Mouse (Mus musculus): ENCODE data around the gene Hap1.
"Not testable (repeated sequence)": the region's sequence is repeated elsewhere in the genome, so short reads cannot be mapped to it uniquely, and the experiment has no call there.

The Hap1 gene

GRCm38 (mm10) chr11:100389931-100390445 is 34.1 kb upstream of the Hap1 start:
- peak; percentile 69 to 90 for DNase-seq

- peak; percentile 90 to 91 for DNase-seq
These were observed 32.7 kb upstream of the Hap1 start for GRCm38 (mm10) chr11:100388588-100388987.

- DNase-seq, result peak; percentile 74 to 87
These were observed 31.9 kb upstream of the Hap1 start for GRCm38 (mm10) chr11:100387589-100388375.

- DNase-seq, result no peak
These were observed 31.2 kb upstream of the Hap1 start for GRCm38 (mm10) chr11:100387111-100387510.

GRCm38 (mm10) chr11:100386586-100386985 is 30.7 kb upstream of the Hap1 start:
- DNase-seq, result peak; percentile 68 to 91

- DNase-seq, result no peak
These were observed 29.1 kb upstream of the Hap1 start for GRCm38 (mm10) chr11:100385016-100385415.

GRCm38 (mm10) chr11:100382682-100383081 is 26.8 kb upstream of the Hap1 start:
- no peak for DNase-seq

- no peak for DNase-seq
These were observed 23.4 kb upstream of the Hap1 start for GRCm38 (mm10) chr11:100379311-100379710.

GRCm38 (mm10) chr11:100378446-100378845 is 22.5 kb upstream of the Hap1 start:
- no peak for DNase-seq

GRCm38 (mm10) chr11:100377989-100378388 is 22.1 kb upstream of the Hap1 start:
- DNase-seq, result no peak

GRCm38 (mm10) chr11:100376746-100377389 is 20.9 kb upstream of the Hap1 start:
- peak in 1 of 2 experiments; percentile 59 for DNase-seq

GRCm38 (mm10) chr11:100376005-100376404 is 20.1 kb upstream of the Hap1 start:
- DNase-seq, result no peak

- DNase-seq, result peak in 1 of 2 experiments; percentile 31
These were observed 19.2 kb upstream of the Hap1 start for GRCm38 (mm10) chr11:100375127-100375526.

GRCm38 (mm10) chr11:100371981-100372558 is 16.1 kb upstream of the Hap1 start:
- DNase-seq, result no peak

GRCm38 (mm10) chr11:100369822-100370221 is 13.9 kb upstream of the Hap1 start:
- DNase-seq, result peak in 1 of 2 experiments; percentile 35

- peak in 1 of 2 experiments; percentile 31 for DNase-seq
These were observed 13.2 kb upstream of the Hap1 start for GRCm38 (mm10) chr11:100369145-100369544.

GRCm38 (mm10) chr11:100362979-100363562 is 7.1 kb upstream of the Hap1 start:
- peak; percentile 81 to 84 for DNase-seq

GRCm38 (mm10) chr11:100362209-100362978 is 6.5 kb upstream of the Hap1 start:
- DNase-seq, result peak; percentile 71 to 85

- not testable (repeated sequence) for DNase-seq
These were observed 5.1 kb upstream of the Hap1 start for GRCm38 (mm10) chr11:100361059-100361458.

GRCm38 (mm10) chr11:100360175-100360574 is 4.2 kb upstream of the Hap1 start:
- no peak for DNase-seq

GRCm38 (mm10) chr11:100357408-100357807 is 1.5 kb upstream of the Hap1 start:
- DNase-seq, result no peak

- no peak for DNase-seq
These were observed 887 bp upstream of the Hap1 start for GRCm38 (mm10) chr11:100356819-100357211.
